Mouse (Mus musculus) lung, adult 2 months (tissue): ENCODE data around the gene Tnpo1.

Experiments used
- CTCF ChIP-seq: fragments of 200-500 bp; IDR thresholded peaks from 2 replicates; pipeline ENCODE4 v1.5.1; 2011; ENCODE audit warnings: mild to moderate bottlenecking, low read length, control low read depth; ENCODE audit not compliant: insufficient read depth
- POLR2A ChIP-seq: fragments of 200-500 bp; IDR thresholded peaks from 2 replicates; pipeline ENCODE4 v1.6.1; 2011; ENCODE audit warnings: low read depth, mild to moderate bottlenecking, control low read depth, low read length, borderline replicate concordance; ENCODE audit errors: extremely low read depth

- TF ChIP-seq CTCF (no peak), POLR2A (no peak)
Observed at GRCm38 (mm10) chr13:98881991-98882390, 44.2 kb downstream of the Tnpo1 start.
